Mouse (Mus musculus) erythroblast, embryonic 14.5 days (primary cell): ENCODE measurements around the gene Kcnma1.

ENCODE experiments used
- GATA1 ChIP-seq: IDR thresholded peaks from 2 replicates; pipeline ENCODE4 v1.6.1; 2012; ENCODE audit warnings: low read length, inconsistent platforms, mixed read lengths
- TAL1 ChIP-seq: IDR thresholded peaks from 3 replicates; pipeline ENCODE4 v1.6.1; 2012; ENCODE audit warnings: low read length, inconsistent platforms, mixed read lengths

GRCm38 (mm10) chr14:23792076-23792475 lies 222.2 kb downstream of the Kcnma1 start:
- TF ChIP-seq GATA1 (no peak), TAL1 (no peak)
